ENCODE assay signal across 18 mouse cellular contexts in genomic region chr1:84154725-84155584, GRCm38 (mm10).
DNase-seq lines count a peak whose midpoint lies in the region; ATAC-seq and TF ChIP-seq lines count a peak whose summit lies in the region.
"Had no signal": no experiment of that assay in that cellular context is flagged by ENCODE, and none has a peak within 500 bp of the region (broad histone marks: within the 10 kb centered on the region; RNA-seq: fewer than 3 reads in every experiment).

No protein-coding gene starts in this region.

- H3K4me2 ChIP-seq in forebrain, postnatal 0 days (ENCODE audit: low read depth), result no peak overlapping the region
- H3K4me2 ChIP-seq in midbrain, embryonic 11.5 days, result no peak overlapping the region; the same call in 1 of the 2 replicates
- H3K4me2 ChIP-seq in neural tube, embryonic 14.5 days (ENCODE audit: low read depth, low read length), result no peak overlapping the region
- H3K4me2 ChIP-seq: kidney, embryonic 15.5 days; lung, embryonic 14.5 days had no signal

- H3K4me1 ChIP-seq in forebrain, postnatal 0 days (ENCODE audit: insufficient read depth), result no peaks in the 10 kb centered on the region
- peaks cover 3% of the 10 kb centered on the region; the same call in 1 of the 2 replicates for H3K4me1 ChIP-seq in midbrain, embryonic 11.5 days (ENCODE audit: control insufficient read depth, insufficient read depth, low read length)
- 0 out of 2 replicates have a peak, but pooled peaks cover 2% of the 10 kb centered on the region for H3K4me1 ChIP-seq in neural tube, embryonic 14.5 days (ENCODE audit: control insufficient read depth, insufficient read depth, low read length)
- H3K4me1 ChIP-seq: heart, embryonic 10.5 days; kidney, embryonic 15.5 days; megakaryocyte, embryonic 14.5 days had no signal

- H3K4me3 ChIP-seq in forebrain, postnatal 0 days (ENCODE audit: low read depth, low read length), result no peak overlapping the region
- no peak overlapping the region for H3K4me3 ChIP-seq in midbrain, embryonic 11.5 days (ENCODE audit: low read depth, low read length)
- H3K4me3 ChIP-seq in neural tube, embryonic 14.5 days (ENCODE audit: low read depth, low read length), result no peak overlapping the region
- H3K4me3 ChIP-seq: erythroblast, embryonic 14.5 days; heart, embryonic 10.5 days; kidney, embryonic 15.5 days; megakaryocyte, embryonic 14.5 days had no signal

- no peaks in the 10 kb centered on the region for H3K36me3 ChIP-seq in forebrain, postnatal 0 days (ENCODE audit: insufficient read depth)
- H3K36me3 ChIP-seq in midbrain, embryonic 11.5 days (ENCODE audit: control insufficient read depth, insufficient read depth, low read length), result no peaks in the 10 kb centered on the region
- no peaks in the 10 kb centered on the region for H3K36me3 ChIP-seq in neural tube, embryonic 14.5 days (ENCODE audit: control insufficient read depth, insufficient read depth, low read length)
- H3K36me3 ChIP-seq: G1E; heart, embryonic 10.5 days; kidney, embryonic 15.5 days had no signal

- no peak overlapping the region for H3K27ac ChIP-seq in forebrain, postnatal 0 days (ENCODE audit: low read depth, low read length)
- peak overlapping the region; percentile 67 for H3K27ac ChIP-seq in midbrain, embryonic 11.5 days (ENCODE audit: low read depth, low read length)
- H3K27ac ChIP-seq in neural tube, embryonic 14.5 days (ENCODE audit: low read depth, low read length), result peak overlapping the region; percentile 39; the same call in 1 of the 2 replicates
- H3K27ac ChIP-seq: heart, embryonic 10.5 days; kidney, embryonic 15.5 days had no signal

- no peak for TF ChIP-seq CTCF in forebrain, postnatal 0 days (IDR thresholded peaks at IDR 0.05; ENCODE audit: low read depth)

- 55% methylated on average over 12 of the region's 12 CpGs for WGBS in forebrain, postnatal 0 days
- WGBS in midbrain, embryonic 11.5 days, result 53% methylated on average over 12 of the region's 12 CpGs
- 46% methylated on average over 12 of the region's 12 CpGs for WGBS in neural tube, embryonic 14.5 days

- no peaks in the 10 kb centered on the region for H3K27me3 ChIP-seq in forebrain, postnatal 0 days (ENCODE audit: insufficient read depth, low read length)
- H3K27me3 ChIP-seq in midbrain, embryonic 11.5 days (ENCODE audit: control insufficient read depth, insufficient read depth, low read length), result no peaks in the 10 kb centered on the region
- H3K27me3 ChIP-seq in neural tube, embryonic 14.5 days (ENCODE audit: control insufficient read depth, insufficient read depth, low read length), result no peaks in the 10 kb centered on the region
- H3K27me3 ChIP-seq: kidney, embryonic 15.5 days; megakaryocyte, embryonic 14.5 days had no signal

- H3K9ac ChIP-seq in forebrain, postnatal 0 days, result no peak overlapping the region
- H3K9ac ChIP-seq in midbrain, embryonic 11.5 days (ENCODE audit: low read length), result no peak overlapping the region
- no peak overlapping the region for H3K9ac ChIP-seq in neural tube, embryonic 14.5 days (replicated peaks; ENCODE audit: low read depth, low read length)
- H3K9ac ChIP-seq: kidney, embryonic 15.5 days; lung, embryonic 14.5 days had no signal

- H3K9me3 ChIP-seq in forebrain, postnatal 0 days (ENCODE audit: low read length), result no peaks in the 10 kb centered on the region
- no peaks in the 10 kb centered on the region for H3K9me3 ChIP-seq in midbrain, embryonic 11.5 days (ENCODE audit: control insufficient read depth, low read length)
- no peaks in the 10 kb centered on the region for H3K9me3 ChIP-seq in neural tube, embryonic 14.5 days (ENCODE audit: control insufficient read depth, low read length)
- H3K9me3 ChIP-seq: heart, embryonic 10.5 days; kidney, embryonic 15.5 days had no signal

- DNase-seq in layer of hippocampus, postnatal 10 days (ENCODE audit: low spot score in 2 of 2), result peak; percentile 10 to 19
- no peak for DNase-seq in layer of hippocampus, postnatal 36 days
- peak; percentile 35 for DNase-seq in forebrain, postnatal 0 days
- peak; percentile 89 for DNase-seq in midbrain, embryonic 11.5 days (ENCODE audit: low spot score, missing footprints)
- no peak for DNase-seq in c-Kit-positive CD71-positive TER-119-positive erythroid progenitor cells, embryonic 14.5 days (ENCODE audit: low spot score)
- DNase-seq in lung, postnatal 10 days, result no peak
- DNase-seq in kidney, adult 8-10 months, result no peak
- DNase-seq: cerebellum, postnatal 10 days; gastrocnemius, postnatal 10 days; lung, embryonic 14.5 days; right cerebral cortex, postnatal 4 days; thymus, postnatal 14 days had no signal

- ATAC-seq in forebrain, postnatal 0 days, result peak; percentile 88
- peak; percentile 89 for ATAC-seq in midbrain, embryonic 11.5 days (ENCODE audit: low FRiP score)
- peak; percentile 74 for ATAC-seq in neural tube, embryonic 14.5 days (ENCODE audit: low read depth)

Comparison
In these comparisons a context has a peak if more than half of its experiments do, and no peak if none do; other contexts are left out.
1. DNase-seq: peak in layer of hippocampus, postnatal 10 days (2 of 2), forebrain, postnatal 0 days (single experiment) and midbrain, embryonic 11.5 days (single experiment); none in layer of hippocampus, postnatal 36 days (0 of 2), c-Kit-positive CD71-positive TER-119-positive erythroid progenitor cells, embryonic 14.5 days (single experiment), lung, postnatal 10 days (single experiment) and kidney, adult 8-10 months (0 of 2).
2. Peak in every context shown above with its lines, with median percentiles within 50 percentile points of each other: ATAC-seq.